Mouse (Mus musculus) embryo, embryonic 10.5 days (tissue): ENCODE data around the gene Frmd8.

ENCODE experiments used
- DNase-seq: peaks from one replicate; pipeline ENCODE4 v3.0.0-alpha.2; 2015; ENCODE audit warnings: low spot score

The Frmd8 gene

DNA sequence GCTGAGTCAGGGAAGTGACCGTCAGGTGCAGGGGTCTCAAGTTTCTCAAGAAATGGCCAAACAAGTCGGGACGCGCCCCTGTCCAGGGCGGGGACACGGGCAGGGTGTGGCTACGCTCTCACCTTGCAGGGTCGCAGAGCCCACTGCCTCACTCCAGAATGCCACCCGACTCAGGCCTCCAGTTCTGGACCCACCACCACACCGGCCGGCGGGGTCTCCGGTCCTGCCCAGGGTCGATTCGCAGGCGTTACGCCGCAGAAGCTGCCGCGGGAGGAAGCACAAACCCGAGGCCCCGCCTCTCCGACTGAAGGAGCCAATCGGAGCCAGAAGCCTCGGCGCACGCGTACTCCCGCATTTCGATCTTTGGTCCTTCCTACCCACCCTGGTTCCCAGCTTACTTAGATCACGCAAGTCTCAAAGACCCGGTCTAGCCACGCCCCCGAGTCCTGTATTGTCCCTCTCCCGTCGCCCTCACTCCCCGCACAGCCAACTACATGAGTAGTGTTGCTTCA is at the start of gene Frmd8:
Frmd8 (minus strand) TSS at position 306 of the 512 bp plus-strand sequence.
- peak; percentile 99 for DNase-seq

DNA sequence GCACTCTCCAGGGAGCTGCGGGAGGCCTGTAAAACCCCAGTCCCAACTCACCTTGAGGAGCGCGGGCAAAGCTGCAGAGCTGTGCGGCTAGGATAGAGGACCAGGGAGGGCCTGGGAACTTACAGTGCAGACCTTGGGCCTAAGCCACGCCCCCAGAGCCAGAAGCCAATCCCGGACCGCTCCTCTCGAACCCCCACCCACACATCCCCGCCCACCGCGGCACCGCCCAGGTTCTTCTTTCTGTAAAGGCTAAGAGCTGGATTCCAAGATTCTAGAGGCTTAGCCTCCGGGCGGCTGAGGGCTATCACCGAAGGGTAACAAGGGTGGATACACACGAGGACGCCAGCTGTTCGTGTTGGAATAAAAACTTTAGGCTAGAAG is 49.6 kb upstream of the Frmd8 start, which contains the start of gene Cdc42ep2:
Cdc42ep2 (minus strand) TSS at position 104 of the 381 bp plus-strand sequence.
- DNase-seq: peak; percentile 97

DNA sequence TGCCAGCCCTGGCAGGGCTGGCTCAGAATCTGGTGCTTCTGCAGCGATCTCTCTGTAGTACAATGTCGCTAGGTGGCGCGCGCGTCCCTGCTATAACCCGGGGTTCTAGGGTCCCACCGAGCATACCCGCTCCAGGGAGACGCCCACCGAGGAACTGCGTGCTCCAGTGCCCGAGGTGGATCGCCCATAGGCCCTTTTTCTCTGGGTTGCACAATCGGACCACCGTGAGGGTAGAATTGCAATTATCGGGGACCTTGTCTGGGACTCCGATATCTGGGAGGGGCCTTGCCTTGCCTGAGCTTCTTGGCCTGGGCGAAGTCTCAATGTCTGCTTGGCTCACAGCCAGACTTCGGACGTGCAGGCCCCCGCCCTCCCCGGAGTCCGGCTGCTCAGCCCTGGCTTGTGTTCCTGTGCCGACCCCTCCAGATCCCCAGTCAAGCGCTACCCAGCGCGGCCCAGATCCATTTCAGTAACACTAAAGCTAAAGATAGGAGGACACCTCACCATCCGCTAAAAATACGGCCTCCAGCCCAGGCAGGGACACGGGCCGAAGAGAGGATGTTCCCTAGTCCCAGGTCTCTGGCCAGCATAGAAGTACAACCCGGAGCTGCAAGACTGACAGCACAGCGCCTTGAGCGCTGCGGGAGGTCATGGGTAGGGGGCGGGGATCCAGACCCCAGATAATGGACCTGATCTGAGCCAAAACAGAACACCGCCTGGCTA is 49.1 kb upstream of the Frmd8 start:
- peak; percentile 97 for DNase-seq

DNA sequence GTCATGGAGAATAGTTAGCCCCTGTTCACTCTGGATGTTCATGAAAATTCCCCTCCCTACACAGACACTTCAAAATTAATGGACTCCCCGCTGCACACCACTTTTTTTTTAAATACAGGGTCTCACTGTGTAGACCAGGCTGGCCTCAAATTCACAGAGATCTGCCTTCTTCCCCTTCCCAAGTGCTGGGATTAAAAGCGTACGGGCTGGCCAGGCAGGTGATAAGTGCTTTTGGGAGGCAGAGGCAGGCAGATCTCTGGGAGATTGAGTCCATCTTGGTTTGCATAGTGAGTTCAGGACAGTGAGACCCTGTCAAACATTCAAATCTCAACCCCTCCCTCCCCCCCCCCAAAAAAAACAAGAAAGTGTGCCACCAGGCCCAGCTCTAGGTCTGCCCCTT is 47.9 kb upstream of the Frmd8 start:
- no peak for DNase-seq

DNA sequence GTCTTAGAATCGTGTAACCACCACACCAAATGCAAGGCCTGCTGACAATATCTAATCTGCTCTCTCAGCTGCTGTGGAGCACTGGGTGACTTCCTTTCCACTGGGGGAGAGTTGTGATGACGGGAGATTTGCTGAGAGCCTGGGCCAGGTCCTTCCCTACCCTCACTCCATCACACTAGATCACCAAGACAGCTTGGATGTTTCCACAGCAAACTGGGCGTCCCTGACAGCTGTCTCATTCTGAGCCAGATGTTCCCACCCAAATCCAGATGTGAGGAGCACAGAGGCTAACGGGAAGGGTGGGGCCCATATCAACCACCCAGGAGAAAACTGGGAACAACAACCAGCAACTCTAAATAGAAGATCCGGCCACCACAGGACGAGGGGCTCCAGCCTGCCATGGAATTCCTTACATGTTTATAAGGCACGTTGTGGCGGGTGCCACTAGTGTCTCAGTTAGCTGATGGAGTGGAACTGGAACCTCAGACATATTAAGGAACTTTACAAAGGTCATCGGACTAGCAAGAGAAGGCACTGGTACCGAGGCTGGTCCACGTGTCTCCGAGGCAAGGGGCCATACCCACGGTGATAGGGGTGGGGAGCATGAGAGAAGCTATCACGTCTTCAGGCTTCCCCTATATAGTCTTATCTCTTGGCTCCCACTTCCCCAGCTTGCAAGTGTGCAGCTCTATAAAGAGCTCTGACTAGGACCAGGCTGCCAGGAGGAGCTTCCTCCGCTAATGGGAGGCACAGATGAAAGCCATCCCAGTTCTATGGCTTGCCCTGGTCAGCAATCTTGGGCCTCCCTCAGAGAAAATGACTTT is 47.3 kb upstream of the Frmd8 start:
- no peak for DNase-seq

DNA sequence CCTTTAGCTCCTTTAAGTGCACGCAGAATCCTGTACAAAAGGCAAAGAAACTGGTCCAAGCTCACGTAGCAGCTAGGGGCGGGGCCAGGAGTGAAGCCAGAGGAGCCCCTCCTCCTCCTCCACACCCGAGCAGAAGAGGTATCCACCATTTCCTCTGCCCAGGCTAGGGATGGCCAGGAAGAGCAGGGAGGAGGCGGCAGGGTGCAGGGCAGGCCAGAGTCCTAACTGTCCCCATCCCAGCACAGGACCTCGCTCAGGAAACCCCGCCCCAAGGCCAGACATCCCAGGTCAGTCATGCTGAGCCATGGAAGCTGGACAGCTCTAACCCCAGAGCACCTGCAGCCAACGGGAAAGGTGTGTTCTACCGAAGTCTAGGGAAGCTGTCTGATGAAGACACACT is 46.6 kb upstream of the Frmd8 start:
- DNase-seq: peak; percentile 40

DNA sequence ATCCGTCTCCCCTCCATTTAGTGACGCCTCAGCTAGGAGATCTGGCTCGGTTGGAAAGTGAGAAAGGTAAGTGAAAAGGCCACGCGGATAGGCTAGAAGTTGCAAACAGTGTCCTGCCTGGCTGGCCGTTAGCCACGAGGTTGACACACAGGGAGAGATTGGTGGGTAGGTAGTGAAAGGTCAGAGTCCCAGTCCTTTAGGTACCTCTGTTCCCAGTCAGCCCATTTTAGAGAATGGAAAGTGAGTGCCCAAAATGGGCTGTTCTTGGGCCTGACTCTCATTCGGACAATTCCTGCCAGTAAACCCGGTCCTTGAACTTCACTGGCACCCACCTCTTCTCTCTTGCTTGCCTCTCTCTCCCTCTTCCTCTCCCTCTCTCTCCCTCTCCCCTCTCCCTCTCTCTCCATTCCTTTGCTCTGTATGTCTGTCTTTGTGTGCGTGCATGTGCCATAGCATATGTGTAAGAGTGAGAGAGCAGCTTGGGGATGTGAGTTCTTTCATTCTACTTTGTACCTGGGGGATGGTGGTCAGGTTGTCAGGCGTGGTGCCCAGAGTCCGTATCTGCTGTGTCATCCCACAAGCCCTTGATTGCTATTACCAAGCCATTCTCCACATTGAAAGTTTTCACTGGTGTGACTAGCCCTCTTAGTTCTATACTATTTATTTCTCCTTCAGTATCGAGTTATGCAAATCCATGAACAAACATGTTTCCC is 38.1 kb upstream of the Frmd8 start, which contains the start of gene Dpf2:
Dpf2 (minus strand) TSS at position 4 of the 713 bp plus-strand sequence.
- no peak for DNase-seq

DNA sequence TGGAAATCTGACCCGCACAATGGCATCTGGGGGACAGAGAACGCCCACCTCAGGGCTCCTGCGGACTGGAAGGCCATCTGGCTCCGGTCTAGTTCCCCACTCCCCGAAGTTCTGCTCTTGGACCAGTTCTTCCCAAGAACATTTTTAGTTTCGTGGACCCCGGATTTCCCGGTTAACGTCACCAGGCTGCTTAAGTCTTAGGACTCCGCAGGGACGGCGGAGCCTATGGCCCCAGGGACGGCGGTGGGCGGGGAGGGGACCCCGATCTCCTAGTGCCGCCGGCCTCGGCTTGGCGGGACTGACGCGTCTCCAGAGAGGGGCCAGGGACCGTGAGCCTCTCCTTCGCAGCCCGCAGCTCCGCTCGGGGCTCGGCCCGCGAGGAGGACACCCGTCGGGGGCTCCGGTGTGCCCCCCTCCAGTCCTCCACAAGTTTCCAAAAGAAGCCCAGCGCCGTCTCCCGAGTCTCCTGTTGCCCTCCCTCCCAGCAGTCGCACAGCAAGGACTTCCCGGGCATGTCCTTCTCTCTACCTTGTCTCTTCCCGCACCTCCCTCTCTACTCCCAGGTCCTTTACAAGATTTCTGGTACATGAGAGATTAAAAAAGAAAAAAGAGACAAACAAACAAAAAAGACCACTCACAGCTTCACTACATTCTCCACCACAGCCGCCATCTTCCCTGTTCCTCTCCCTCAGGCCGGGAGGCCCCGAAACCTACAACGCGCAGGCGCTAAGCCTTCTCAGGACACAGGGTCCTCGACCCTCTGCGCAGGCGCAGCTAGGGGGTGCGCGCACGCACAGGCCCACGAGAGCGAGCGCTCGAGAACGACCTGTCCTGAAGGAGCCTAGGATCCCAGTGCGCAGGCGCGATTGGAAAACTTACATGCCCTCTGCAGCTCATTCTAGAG is 37.3 kb upstream of the Frmd8 start:
- peak; percentile 100 for DNase-seq

DNA sequence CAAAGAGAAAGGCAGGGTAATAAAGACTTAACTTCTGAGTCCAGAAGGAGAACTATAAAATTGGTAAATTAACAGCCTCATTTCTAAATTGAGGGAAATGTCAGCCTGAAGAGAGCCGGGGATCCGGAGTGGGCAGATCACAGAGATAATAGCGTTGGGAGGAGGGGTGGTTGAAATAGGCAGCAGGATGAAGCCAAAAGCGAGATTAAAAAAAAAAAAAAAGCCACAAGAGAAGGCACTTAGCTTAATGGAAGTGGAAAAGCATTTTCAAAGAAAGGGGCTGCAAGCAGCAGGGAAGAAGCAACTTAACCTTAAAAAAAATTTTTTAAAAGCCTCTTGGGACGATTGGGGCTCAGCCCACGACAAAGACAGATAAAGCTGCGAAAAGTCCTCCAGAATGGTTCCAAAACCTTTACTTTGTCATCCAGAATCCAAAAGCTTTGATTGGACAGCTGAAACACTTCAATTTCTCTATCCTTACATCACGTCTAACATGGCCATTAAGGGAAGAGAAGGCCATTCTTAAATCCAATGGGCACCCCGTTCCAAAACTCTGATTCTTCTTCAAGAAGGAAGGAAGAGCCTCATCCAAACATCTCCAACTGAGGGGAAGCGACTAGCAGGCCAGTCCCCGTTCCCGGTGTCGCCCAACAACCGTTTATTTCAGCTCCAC is 36.5 kb upstream of the Frmd8 start:
- no peak for DNase-seq

DNA sequence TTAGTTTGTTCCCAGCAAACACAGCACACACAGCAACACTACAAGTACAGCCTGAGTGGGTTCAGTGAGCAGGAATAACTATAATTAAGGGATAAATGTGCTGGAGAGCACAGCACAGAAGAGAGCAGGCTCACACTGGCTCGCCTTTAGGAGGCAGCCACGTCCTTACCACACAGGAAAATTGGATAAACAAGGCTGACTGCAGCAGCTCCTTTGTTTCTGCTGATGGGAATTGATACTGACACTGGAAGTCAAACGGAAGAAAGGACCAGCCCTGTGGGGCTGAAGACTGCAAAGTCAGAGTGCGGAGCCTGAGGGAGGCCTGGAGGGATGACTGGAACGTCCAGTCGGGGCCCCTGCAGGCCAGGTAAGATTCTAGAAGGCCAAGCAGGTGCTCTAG is 35.1 kb upstream of the Frmd8 start:
- DNase-seq: no peak

DNA sequence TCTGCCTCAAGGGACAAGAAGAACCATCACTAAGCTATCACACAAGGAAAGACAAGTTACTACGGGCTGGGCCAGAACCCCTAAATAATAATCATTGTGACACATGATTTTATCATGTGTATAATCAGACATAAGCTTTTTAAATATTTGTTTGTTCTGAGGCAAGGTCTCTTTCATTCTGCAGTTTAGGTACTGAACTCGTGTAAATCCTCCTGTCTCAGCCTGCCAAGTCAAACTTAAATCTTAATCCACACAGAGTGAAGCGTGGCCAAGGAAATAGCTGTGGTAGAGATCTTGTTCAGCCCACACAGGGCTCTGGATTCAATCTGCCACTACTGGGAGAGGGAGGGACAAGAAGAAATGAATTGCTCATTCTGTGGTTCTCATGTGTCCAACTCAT is 32.2 kb upstream of the Frmd8 start:
- DNase-seq: no peak

DNA sequence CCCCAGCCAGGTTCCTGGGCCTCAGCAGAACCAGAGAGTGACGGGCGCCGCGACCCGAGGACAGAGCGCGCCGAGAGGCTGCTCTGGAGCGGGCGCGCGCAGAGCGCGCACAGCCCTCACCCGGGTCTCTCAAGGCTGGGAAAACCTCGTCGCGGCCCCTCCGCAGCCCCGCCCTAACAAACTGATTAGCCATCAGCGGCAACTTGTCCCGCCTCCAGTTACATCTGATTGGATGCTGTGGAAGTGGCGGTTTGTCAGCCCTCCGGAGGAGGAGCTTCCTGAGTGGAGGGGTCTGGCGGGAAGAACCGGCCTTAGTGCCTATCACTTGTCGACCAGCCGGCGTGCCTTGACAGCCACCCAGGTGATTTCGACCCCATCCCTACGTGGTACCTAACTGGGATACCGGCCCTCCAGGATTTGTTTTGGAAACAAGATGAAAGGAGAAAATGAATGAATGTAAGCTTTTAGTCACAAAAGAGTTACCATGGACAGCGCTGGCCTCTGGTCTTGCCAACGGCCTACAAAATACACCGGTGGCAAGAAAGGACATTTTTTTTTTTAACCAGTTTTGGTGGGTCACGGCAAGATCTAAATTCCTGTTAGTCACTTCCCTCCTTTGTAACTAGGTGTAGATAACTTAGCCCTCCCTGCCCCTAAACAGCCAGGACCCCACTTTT is 19.1 kb upstream of the Frmd8 start, which contains the start of gene Tigd3:
Tigd3 (minus strand) TSS at position 148 of the 677 bp plus-strand sequence.
- peak; percentile 98 for DNase-seq

DNA sequence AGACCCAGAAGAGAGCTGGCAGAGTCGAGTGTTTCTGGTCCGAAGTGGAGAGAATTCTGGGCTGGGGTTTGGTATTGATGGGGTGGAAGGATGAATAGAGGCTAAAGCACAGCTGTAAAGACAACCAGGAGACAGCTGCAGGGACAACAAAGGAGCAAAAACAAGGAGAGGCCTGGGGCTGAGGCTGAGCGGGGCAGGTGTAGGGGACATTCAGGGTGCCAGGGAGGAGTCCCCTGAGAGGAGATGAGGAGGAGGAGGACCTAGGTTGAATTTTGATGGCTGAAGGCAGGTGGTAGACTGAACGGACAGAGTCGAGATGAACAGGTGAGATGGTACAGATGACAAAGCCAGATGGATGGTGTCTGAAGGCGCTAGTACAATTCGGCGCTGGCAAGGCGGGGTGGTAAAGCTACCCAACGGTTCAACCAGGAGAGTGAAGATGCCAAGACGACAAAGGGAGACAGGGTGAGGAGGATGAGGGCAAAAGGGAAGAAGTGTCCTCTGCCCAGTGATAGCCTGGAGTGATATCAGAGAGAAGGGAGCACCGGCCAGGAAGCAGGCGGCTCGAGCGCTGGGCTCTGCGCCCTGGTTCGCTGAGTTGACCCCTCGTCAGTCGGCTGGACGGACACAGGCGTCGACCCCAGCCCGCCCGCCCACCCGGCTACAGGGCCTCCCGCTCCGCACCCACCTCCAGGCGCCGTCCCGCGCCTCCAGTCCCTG is 18.4 kb upstream of the Frmd8 start:
- DNase-seq: peak; percentile 17

DNA sequence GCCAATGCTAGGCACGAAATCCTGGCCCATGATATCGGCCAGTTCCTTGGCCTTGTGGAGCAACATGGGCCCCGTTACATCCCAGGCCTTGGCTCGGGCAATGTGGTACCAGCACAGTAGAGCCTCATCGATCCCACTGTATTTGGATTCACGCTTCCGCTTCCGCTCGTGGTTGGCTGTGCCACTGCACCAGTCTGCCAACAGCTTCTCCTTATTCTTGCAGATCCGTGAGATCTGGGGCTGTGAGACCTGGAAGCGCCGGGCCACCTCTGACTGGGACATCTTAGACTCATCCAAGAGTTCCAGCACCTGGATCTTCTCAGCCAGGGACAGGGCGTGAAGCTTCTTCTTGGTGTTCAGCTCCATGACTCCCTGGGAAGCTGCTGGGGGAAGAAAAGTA is 17.7 kb upstream of the Frmd8 start:
- DNase-seq: no peak

DNA sequence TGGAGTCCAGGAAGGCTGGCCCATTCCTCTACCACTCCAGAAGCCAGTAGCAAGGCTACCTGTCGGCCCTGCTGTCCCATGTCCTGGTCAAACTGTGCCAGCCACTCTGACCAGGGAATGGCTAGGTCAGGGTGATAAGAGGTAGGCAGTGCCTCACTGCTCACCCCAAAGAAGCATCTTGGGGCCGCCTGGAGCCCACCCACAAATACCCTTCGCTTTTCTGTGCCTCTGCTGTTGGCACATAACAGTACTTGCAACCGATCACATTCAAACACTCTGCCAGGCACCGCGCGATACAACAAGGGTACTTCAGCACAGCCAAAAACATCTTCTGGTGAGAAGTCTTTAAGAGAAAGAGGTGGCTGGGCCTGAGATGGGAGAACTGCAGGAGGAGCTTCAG is 17.2 kb upstream of the Frmd8 start:
- no peak for DNase-seq

DNA sequence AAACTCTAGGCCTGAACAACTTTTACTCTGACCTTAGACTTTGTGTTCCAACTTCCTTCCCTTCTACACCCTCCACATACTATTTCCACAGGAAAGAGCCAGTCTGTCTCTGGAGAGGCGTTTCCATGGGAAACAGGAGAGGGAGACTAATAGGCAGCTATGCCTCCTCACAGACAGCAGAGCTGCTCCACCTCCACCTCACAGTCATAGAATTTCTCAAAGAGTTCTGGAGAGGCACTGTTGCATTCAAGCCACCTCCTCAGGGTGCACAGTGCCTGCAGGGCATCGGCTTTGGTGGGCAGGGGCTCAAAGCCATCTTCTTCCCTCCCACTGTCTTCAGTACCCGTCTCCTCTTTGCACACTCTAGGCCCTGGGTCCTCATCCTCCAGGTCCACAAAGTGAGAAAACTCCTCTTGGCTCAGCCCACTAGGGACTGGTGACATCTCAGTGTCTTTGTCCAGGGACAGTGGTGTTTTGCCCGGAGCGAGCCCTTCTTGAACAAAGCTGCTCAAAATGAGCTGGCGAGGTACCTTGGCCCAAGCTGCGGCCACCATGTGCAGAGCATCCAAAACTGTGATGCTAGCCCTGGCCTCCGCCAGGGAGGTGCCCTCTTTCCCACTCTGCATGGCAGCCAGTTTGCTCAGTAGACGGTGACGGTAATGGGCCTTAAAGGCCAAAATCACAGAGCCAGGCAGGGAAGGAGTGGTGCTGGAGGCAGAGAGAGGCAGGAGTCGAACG is 16.6 kb upstream of the Frmd8 start:
- no peak for DNase-seq

DNA sequence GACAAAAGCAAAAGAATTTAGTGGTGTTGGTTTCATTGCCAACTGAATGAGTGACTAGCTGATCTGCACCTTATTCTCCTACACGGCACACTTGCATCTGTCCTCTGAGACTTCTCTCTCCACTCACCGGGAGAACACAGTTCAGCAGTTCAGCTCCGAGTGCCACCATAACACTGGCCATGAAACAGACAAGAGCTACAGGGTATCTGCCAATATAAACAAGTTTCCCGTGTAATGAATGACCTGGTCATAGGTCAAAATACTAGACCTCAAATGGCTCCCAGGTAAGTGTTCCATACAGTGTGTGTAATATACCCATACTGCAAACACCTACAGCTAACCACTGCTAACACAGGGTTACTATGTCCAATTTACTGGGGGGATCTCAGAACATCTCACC is 14.1 kb upstream of the Frmd8 start:
- no peak for DNase-seq

DNA sequence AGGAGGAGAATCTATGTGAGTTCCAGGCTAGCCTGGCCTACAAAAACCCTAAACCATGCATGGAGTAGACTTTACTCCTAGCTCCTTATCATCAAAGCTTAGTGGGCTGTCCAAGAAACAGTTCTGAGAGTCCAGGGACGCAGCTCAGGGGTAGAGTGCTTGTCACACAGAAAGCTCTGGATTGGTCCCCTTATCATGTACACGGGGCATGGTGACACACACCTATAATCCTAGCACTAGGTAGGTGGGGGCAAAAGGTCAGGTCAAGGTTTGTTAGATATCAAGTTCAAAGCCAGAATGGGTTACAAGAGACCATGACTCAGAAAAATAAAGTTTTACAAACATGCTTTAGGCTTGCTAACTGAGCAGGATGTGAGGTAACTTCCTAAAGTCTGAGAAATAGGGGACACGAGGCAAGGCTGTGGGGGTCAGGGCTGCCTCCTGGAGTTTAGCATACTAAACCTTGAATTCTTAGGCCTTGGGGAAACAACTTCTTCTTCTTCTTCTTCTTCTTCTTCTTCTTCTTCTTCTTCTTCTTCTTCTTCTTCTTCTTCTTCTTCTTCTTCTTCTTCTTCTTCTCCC is 12.3 kb upstream of the Frmd8 start:
- no peak for DNase-seq
